Mouse (Mus musculus) small intestine, adult 2 months (tissue): Measurements from ENCODE around the gene Kctd20.

Experiments
- CTCF ChIP-seq: fragments of 200-500 bp; IDR thresholded peaks from 2 replicates; pipeline ENCODE4 v1.5.1; 2012; ENCODE audit warnings: low read depth, mild to moderate bottlenecking, control low read depth, inconsistent platforms, low read length, moderate library complexity, mixed read lengths; ENCODE audit not compliant: insufficient replicate concordance, insufficient read length; ENCODE audit errors: extremely low read depth
- POLR2A ChIP-seq: fragments of 200-500 bp; IDR thresholded peaks from 2 replicates; pipeline ENCODE4 v1.6.1; 2012; ENCODE audit warnings: low read depth, mild to moderate bottlenecking, control low read depth, inconsistent platforms, low read length, moderate library complexity

DNA sequence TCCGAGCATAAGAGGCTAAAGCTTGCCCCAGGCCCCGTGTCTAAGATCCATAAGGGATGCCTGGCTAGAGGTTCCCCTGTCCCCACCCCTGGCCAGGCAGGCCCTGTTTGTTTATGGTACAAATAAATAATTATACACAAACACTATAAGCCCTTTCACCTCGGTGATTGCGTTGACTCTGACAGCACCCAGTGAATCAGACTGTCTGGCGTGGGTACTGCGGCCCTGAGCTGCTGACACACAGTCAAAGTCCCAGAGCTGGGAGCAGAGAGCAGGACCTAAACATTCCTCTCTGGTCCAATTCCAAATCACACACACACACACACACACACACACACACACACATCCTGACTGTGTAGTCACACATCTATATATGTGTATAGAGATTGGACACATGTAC is 37.8 kb upstream of the Kctd20 start:
- TF ChIP-seq CTCF, result no peak
- no peak for TF ChIP-seq POLR2A
